Mouse (Mus musculus): ENCODE measurements around the gene Nkapl. TPM values are rescaled to one million over a fixed set of nuclear protein-coding genes. Genes with fewer than 3 reads are reported as not detected.
A peak's percentile ranks its signal among the peaks of the same experiment; 100 is the strongest.

Gene Nkapl
- polyA plus RNA-seq, 1 experiment: not detected

DNA sequence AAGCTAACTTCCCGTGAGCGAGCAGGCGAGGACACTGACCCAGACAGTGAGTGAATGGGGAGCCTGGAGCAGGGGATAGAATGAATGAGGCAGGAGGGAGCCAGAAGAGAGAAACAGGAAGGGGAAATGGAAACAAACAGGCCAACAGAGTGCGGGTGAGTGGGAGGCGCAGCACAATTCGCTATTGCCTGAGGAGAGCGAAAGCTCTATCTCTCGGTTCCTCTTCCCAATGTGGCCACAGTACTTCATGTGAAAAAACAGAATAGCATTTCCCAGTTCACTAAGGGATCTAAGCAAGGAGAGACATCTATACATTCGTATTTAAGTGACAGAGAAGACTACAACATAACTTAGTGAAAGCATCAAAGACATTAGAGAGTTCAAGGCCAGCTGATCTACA is 21.5 kb downstream of the Nkapl start:
- TF ChIP-seq CTCF (IDR thresholded peaks at IDR 0.05; ENCODE audit: insufficient read depth, low read depth, low read length): no peak
- no peak for TF ChIP-seq POLR2A (IDR thresholded peaks at IDR 0.05; ENCODE audit: insufficient read depth, low read depth, low read length)
- Histone ChIP-seq H3K27ac (ENCODE audit: insufficient read depth, low read depth, low read length) (no peak overlapping the region), H3K4me3 (ENCODE audit: insufficient read depth, low read depth, low read length) (no peak overlapping the region), H3K4me1 (ENCODE audit: control insufficient read depth, insufficient read depth, low read length) (no peaks in the 10 kb centered on the region; the same call in 1 of the 2 replicates)
- 81% methylated on average over 9 of the region's 9 CpGs for WGBS

DNA sequence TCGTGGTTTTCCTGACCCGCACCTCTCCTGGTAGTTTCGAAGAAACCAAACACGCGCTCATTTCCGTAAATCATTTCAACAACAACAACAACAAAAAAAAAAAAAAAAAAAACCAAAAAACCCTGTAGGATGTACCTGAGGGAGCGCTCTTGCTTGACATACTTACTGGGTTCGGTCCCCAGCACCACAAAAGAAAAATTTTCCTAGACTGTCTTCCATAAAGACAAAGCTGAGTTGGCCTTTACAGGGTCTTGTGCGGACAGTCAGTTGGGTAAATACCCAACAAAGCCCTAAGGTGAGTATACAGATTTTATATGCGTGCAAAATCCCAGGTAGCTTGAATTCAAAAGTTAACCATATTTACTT is 27.1 kb downstream of the Nkapl start:
- 21% methylated on average over 10 of the region's 10 CpGs for WGBS
- H3K4me3 ChIP-seq (ENCODE audit: insufficient read depth, low read depth, low read length): peak overlapping the region; percentile 45
- no peak for TF ChIP-seq CTCF (IDR thresholded peaks at IDR 0.05; ENCODE audit: insufficient read depth, low read depth, low read length)
- no peak for TF ChIP-seq POLR2A (IDR thresholded peaks at IDR 0.05; ENCODE audit: insufficient read depth, low read depth, low read length)
- peaks cover 2% of the 10 kb centered on the region; the same call in 1 of the 2 replicates for H3K4me1 ChIP-seq (ENCODE audit: control insufficient read depth, insufficient read depth, low read length)
- peak overlapping the region; percentile 57; the same call in 1 of the 2 replicates for H3K27ac ChIP-seq (ENCODE audit: insufficient read depth, low read depth, low read length)

DNA sequence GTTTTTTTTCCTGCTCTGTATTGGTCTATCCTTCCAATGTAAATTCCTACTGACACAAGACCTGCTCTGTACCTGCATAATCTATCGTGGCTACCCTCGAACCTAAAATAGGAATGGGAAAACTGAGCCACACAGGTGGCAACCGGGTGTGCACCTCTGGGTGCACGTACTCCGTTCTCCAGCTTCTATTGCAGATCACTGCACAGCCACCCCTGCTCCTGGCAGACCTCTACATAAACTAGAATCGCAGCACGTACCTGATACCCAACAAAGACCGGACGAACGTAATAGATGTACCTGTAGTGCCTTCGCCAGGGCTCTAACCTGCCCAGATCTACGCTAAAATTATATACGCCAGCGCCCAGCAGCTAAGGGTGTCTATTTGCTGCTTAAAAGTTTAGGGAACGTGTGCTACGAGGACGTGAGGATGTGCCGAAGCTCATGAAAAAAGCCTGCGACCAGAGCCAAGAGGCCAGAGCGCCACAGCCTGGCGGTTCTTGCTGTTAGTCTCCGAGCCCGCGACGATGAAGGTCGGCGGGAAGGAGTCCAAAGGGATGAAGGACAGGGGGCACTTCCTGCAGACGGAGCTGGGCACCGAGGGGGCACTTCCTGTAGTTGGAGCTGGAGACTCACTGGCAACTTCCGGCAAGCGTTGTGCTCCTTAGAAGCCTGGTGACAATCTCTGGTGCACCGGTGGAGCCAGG is 27.7 kb downstream of the Nkapl start, which contains the start of gene Pgbd1:
TSS of gene Pgbd1 (minus strand) at position 556 of the 704 bp plus-strand sequence.
- H3K27ac ChIP-seq (ENCODE audit: insufficient read depth, low read depth, low read length): peak within 1 kb of the TSS; percentile 57
- H3K4me3 ChIP-seq (ENCODE audit: insufficient read depth, low read depth, low read length): peak within 1 kb of the TSS; percentile 45
- WGBS: under 1% methylated on average over 32 of the region's 32 CpGs
- peaks cover 2% of the 10 kb centered on the region; the same call in 1 of the 2 replicates for H3K4me1 ChIP-seq (ENCODE audit: control insufficient read depth, insufficient read depth, low read length)
- TF ChIP-seq CTCF (IDR thresholded peaks at IDR 0.05; ENCODE audit: insufficient read depth, low read depth, low read length) (peak; percentile 43; the same call in 1 of the 2 replicates), POLR2A (IDR thresholded peaks at IDR 0.05; ENCODE audit: insufficient read depth, low read depth, low read length) (no peak)

DNA sequence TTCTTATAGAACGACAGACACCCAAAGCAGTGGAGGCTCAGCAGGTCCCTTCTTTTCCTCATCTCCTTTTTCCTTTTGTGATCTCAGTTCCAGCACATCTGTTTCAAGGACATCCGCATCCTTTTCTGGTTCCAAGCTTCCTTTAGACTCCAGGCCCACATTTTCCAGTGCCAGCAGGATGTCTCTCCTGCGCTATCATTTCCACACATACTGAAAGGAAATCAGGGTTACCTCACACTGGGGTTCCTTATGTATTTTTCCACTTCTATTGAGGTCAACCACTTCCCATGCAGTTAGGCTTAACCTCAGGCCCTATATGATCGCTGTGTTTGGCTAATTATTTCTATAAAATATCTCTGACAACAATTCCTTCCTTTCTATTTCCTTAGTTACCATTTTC is 32.8 kb downstream of the Nkapl start:
- no peak overlapping the region for H3K4me3 ChIP-seq (ENCODE audit: insufficient read depth, low read depth, low read length)
- 85% methylated on average over 4 of the region's 4 CpGs for WGBS

DNA sequence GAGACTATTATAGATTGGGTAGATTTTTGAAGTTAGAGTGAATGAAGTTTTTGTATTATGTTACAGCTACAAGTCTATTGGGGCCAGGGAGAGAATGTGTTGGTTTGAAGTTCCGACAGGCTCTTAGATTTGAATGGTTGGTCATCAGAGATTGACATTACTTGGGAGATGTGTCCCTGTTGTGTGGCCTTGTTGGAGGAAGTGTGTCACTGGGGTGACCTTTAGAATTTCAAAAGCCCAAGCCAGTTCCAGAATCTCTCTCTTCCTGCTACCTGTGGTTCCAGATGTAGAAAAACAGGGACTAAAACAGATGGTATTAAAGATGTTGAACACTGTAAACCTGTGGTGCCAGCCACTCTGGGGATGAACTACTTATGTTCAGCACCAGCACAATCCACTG is 40.7 kb downstream of the Nkapl start:
- TF ChIP-seq POLR2A (IDR thresholded peaks at IDR 0.05; ENCODE audit: insufficient read depth, low read depth, low read length) (no peak), CTCF (IDR thresholded peaks at IDR 0.05; ENCODE audit: insufficient read depth, low read depth, low read length) (no peak)
- WGBS: 98% methylated on average over 1 of the region's 1 CpGs

More for the DNA sequence above, 32.8 kb downstream of the Nkapl start:
- TF ChIP-seq POLR2A (IDR thresholded peaks at IDR 0.05; ENCODE audit: insufficient read depth, low read depth, low read length) (no peak), CTCF (IDR thresholded peaks at IDR 0.05; ENCODE audit: insufficient read depth, low read depth, low read length) (no peak)
- peaks cover 2% of the 10 kb centered on the region; the same call in 1 of the 2 replicates for H3K4me1 ChIP-seq (ENCODE audit: control insufficient read depth, insufficient read depth, low read length)
- no peak overlapping the region for H3K27ac ChIP-seq (ENCODE audit: insufficient read depth, low read depth, low read length)

DNA sequence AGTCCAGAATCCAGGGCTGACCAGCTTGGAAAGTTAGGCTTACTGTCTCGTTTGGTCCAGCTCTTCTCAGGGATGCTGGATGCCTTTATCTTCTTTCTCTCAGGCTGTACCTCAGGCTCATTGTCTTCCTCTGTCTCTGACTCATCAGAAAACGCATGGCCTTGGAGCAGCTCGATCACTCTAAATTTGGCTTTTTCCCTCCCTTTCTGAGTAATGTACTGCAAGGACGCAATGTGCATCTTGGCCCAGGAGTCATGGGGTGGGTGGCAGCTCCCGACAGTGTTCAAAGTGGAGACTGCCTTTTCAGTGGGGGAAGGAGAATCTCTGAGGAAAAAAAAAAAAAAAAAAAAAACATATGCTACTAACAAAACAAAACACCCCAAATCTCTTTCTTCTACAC is 45.0 kb downstream of the Nkapl start:
- H3K27ac ChIP-seq (ENCODE audit: insufficient read depth, low read depth, low read length): peak overlapping the region; percentile 56; the same call in 1 of the 2 replicates
- no peak overlapping the region for H3K4me3 ChIP-seq (ENCODE audit: insufficient read depth, low read depth, low read length)
- WGBS: 27% methylated on average over 5 of the region's 5 CpGs
- TF ChIP-seq POLR2A (IDR thresholded peaks at IDR 0.05; ENCODE audit: insufficient read depth, low read depth, low read length): no peak
- TF ChIP-seq CTCF (IDR thresholded peaks at IDR 0.05; ENCODE audit: insufficient read depth, low read depth, low read length): no peak
- H3K4me1 ChIP-seq (ENCODE audit: control insufficient read depth, insufficient read depth, low read length): no peaks in the 10 kb centered on the region; the same call in 1 of the 2 replicates

More for the DNA sequence above, 40.7 kb downstream of the Nkapl start:
- Histone ChIP-seq H3K27ac (ENCODE audit: insufficient read depth, low read depth, low read length) (no peak overlapping the region), H3K4me1 (ENCODE audit: control insufficient read depth, insufficient read depth, low read length) (no peaks in the 10 kb centered on the region; the same call in 1 of the 2 replicates), H3K4me3 (ENCODE audit: insufficient read depth, low read depth, low read length) (no peak overlapping the region)

DNA sequence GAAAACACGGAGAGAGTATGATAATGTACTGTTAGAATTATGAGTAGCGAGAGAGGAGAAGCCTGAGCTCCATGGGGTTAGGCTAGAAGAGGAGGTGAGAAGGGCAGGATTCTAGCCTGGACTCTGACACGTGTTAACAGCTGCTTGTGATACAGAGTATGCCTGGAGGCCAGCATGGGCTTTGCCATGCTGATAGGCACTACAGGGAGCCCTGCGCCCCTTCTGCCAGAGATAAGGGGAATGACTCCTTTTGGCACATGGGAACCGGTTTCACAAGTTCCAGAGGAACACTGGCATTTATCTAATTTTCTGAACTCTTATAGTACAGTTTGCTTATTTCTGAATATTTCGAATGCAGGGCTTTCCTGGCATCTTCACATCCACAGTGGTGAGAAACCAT is 49.4 kb downstream of the Nkapl start:
- 78% methylated on average over 6 of the region's 6 CpGs for WGBS
- H3K4me3 ChIP-seq (ENCODE audit: insufficient read depth, low read depth, low read length): no peak overlapping the region
- TF ChIP-seq POLR2A (IDR thresholded peaks at IDR 0.05; ENCODE audit: insufficient read depth, low read depth, low read length): no peak
- TF ChIP-seq CTCF (IDR thresholded peaks at IDR 0.05; ENCODE audit: insufficient read depth, low read depth, low read length): no peak
- no peak overlapping the region for H3K27ac ChIP-seq (ENCODE audit: insufficient read depth, low read depth, low read length)
- H3K4me1 ChIP-seq (ENCODE audit: control insufficient read depth, insufficient read depth, low read length): no peaks in the 10 kb centered on the region; the same call in 1 of the 2 replicates

DNA sequence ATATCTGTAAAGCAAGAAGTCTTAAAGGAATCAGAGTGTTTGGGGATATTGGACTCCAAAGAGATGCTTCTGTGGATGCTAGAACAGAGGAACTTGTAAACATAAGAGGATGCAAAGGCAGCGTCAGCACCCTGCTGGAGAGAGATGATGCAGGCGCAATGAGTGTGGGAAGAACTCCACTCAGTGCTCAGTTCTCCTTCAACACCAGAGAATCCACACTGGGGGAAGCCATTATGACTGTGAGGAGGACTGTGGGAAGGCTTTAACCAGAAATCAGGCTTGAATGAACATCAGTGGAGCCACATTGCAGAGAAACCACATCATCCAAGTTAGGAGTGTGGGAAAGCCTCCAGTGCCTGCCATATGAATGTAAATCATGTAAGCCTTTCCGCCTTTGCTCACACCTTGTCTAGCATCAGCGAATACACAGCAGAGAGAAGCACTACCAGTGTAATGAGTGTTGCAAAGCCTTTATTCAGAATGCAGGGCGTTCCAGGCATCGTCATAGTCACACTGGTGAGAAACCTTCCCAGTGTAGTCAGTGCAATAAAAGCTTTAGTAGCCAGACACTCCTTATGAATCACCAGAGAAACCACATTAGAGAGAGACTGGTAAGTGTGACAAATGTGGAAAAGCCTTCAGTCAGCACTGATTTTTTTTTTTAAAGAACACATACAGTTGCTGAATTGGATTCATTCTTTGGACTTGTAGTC is 50.9 kb downstream of the Nkapl start:
- WGBS: 49% methylated on average over 6 of the region's 6 CpGs
- H3K27ac ChIP-seq (ENCODE audit: insufficient read depth, low read depth, low read length): peak overlapping the region; percentile 20; the same call in 1 of the 2 replicates
- no peak for TF ChIP-seq POLR2A (IDR thresholded peaks at IDR 0.05; ENCODE audit: insufficient read depth, low read depth, low read length)
- no peak for TF ChIP-seq CTCF (IDR thresholded peaks at IDR 0.05; ENCODE audit: insufficient read depth, low read depth, low read length)

More for the DNA sequence above, 50.9 kb downstream of the Nkapl start:
- Histone ChIP-seq H3K4me3 (ENCODE audit: insufficient read depth, low read depth, low read length) (no peak overlapping the region), H3K4me1 (ENCODE audit: control insufficient read depth, insufficient read depth, low read length) (no peaks in the 10 kb centered on the region)

Other genes starting within 250 kb of the Nkapl start
- gene Gpx5, start 175.8 kb downstream of the Nkapl start, polyA plus RNA-seq (2012; ENCODE audit: insufficient read depth, insufficient read length, low replicate concordance, missing spikeins): not detected in 2 replicates
- not detected in 2 replicates for gene Gpx6, start 156.4 kb downstream of the Nkapl start, polyA plus RNA-seq (2012; ENCODE audit: insufficient read depth, insufficient read length, low replicate concordance, missing spikeins)
- gene Olfr1367, start 121.6 kb downstream of the Nkapl start, polyA plus RNA-seq (2012; ENCODE audit: insufficient read depth, insufficient read length, low replicate concordance, missing spikeins): not detected in 2 replicates
- not detected in 2 replicates for gene Zscan12, start 105.7 kb downstream of the Nkapl start, polyA plus RNA-seq (2012; ENCODE audit: insufficient read depth, insufficient read length, low replicate concordance, missing spikeins)
- gene Zkscan3, start 65.8 kb downstream of the Nkapl start, polyA plus RNA-seq (2012; ENCODE audit: insufficient read depth, insufficient read length, low replicate concordance, missing spikeins): 126 TPM in 1 of 2 replicates, not detected in the other
- gene Pgbd1, start 27.5 kb downstream of the Nkapl start, polyA plus RNA-seq (2012; ENCODE audit: insufficient read depth, insufficient read length, low replicate concordance, missing spikeins): not detected in 2 replicates
- gene Zscan26, start 14.8 kb downstream of the Nkapl start, polyA plus RNA-seq (2012; ENCODE audit: insufficient read depth, insufficient read length, low replicate concordance, missing spikeins): not detected in 2 replicates
- not detected in 2 replicates for gene Zkscan4, start 10.4 kb upstream of the Nkapl start, polyA plus RNA-seq (2012; ENCODE audit: insufficient read depth, insufficient read length, low replicate concordance, missing spikeins)
- not detected in 2 replicates for gene Gm10065, start 10.9 kb upstream of the Nkapl start, polyA plus RNA-seq (2012; ENCODE audit: insufficient read depth, insufficient read length, low replicate concordance, missing spikeins)
- not detected in 2 replicates for gene AK157302, start 26.7 kb upstream of the Nkapl start, polyA plus RNA-seq (2012; ENCODE audit: insufficient read depth, insufficient read length, low replicate concordance, missing spikeins)
- gene Gm11273, start 32.9 kb upstream of the Nkapl start, polyA plus RNA-seq (2012; ENCODE audit: insufficient read depth, insufficient read length, low replicate concordance, missing spikeins): not detected in 2 replicates
- gene Zkscan8, start 62.6 kb upstream of the Nkapl start, polyA plus RNA-seq (2012; ENCODE audit: insufficient read depth, insufficient read length, low replicate concordance, missing spikeins): not detected in 2 replicates
- gene Olfr1366, start 74.3 kb upstream of the Nkapl start, polyA plus RNA-seq (2012; ENCODE audit: insufficient read depth, insufficient read length, low replicate concordance, missing spikeins): not detected in 2 replicates
- gene Olfr1535, start 91.4 kb upstream of the Nkapl start, polyA plus RNA-seq (2012; ENCODE audit: insufficient read depth, insufficient read length, low replicate concordance, missing spikeins): not detected in 2 replicates
- not detected in 2 replicates for gene Olfr1364, start 113.2 kb upstream of the Nkapl start, polyA plus RNA-seq (2012; ENCODE audit: insufficient read depth, insufficient read length, low replicate concordance, missing spikeins)
- not detected in 2 replicates for gene Olfr1362, start 145.5 kb upstream of the Nkapl start, polyA plus RNA-seq (2012; ENCODE audit: insufficient read depth, insufficient read length, low replicate concordance, missing spikeins)
- gene Olfr11, start 174.0 kb upstream of the Nkapl start, polyA plus RNA-seq (2012; ENCODE audit: insufficient read depth, insufficient read length, low replicate concordance, missing spikeins): not detected in 2 replicates
- not detected in 2 replicates for gene Olfr1361, start 194.9 kb upstream of the Nkapl start, polyA plus RNA-seq (2012; ENCODE audit: insufficient read depth, insufficient read length, low replicate concordance, missing spikeins)
- not detected in 2 replicates for gene Olfr1360, start 208.9 kb upstream of the Nkapl start, polyA plus RNA-seq (2012; ENCODE audit: insufficient read depth, insufficient read length, low replicate concordance, missing spikeins)
- gene Olfr1359, start 229.6 kb upstream of the Nkapl start, polyA plus RNA-seq (2012; ENCODE audit: insufficient read depth, insufficient read length, low replicate concordance, missing spikeins): not detected in 2 replicates
- gene Hist1h2bl, start 247.6 kb upstream of the Nkapl start, polyA plus RNA-seq (2012; ENCODE audit: insufficient read depth, insufficient read length, low replicate concordance, missing spikeins): not detected in 2 replicates
- not detected in 2 replicates for gene Hist1h2ai, start 247.9 kb upstream of the Nkapl start, polyA plus RNA-seq (2012; ENCODE audit: insufficient read depth, insufficient read length, low replicate concordance, missing spikeins)
- gene Hist1h3h, start 249.2 kb upstream of the Nkapl start, polyA plus RNA-seq (2012; ENCODE audit: insufficient read depth, insufficient read length, low replicate concordance, missing spikeins): not detected in 2 replicates